Mouse (Mus musculus) forebrain, postnatal 0 days (tissue): ENCODE results near the gene Lrrc8a. TPM values are rescaled to one million over a fixed set of nuclear protein-coding genes. Genes with fewer than 3 reads are reported as not detected.
A peak's percentile ranks its signal among the peaks of the same experiment; 100 is the strongest.

Source experiments
- ATAC-seq: fragments of 200-750 bp; cut with Nextera tagmentation; 2 replicates; pipeline ENCODE4 v1.8.0; 2017; ENCODE audit warnings: mild to moderate bottlenecking, moderate library complexity
- DNase-seq: peaks from one replicate; pipeline ENCODE4 v3.0.0-alpha.2; 2015
- H3K27ac ChIP-seq: fragments of 300-500 bp; sonication (generic); 2 replicates; pipeline ENCODE4 v1.5.1; 2014; ENCODE audit warnings: low read depth, mild to moderate bottlenecking, antibody characterized with exemption, low read length, moderate library complexity, mixed read lengths
- H3K27me3 ChIP-seq: fragments of 300-500 bp; sonication (generic); 2 replicates; pipeline ENCODE4 v1.6.1; 2014; ENCODE audit warnings: mild to moderate bottlenecking, low read length, mixed read lengths; ENCODE audit not compliant: insufficient read depth
- H3K36me3 ChIP-seq: fragments of 300-500 bp; sonication (generic); 2 replicates; pipeline ENCODE4 v1.6.1; 2014; ENCODE audit warnings: mild to moderate bottlenecking, moderate library complexity; ENCODE audit not compliant: insufficient read depth
- H3K4me1 ChIP-seq: fragments of 300-500 bp; sonication (generic); 2 replicates; pipeline ENCODE4 v1.6.1; 2014; ENCODE audit warnings: antibody characterized with exemption; ENCODE audit not compliant: insufficient read depth
- H3K4me2 ChIP-seq: fragments of 300-500 bp; sonication (generic); 2 replicates; pipeline ENCODE4 v1.6.1; 2014; ENCODE audit warnings: low read depth, mild to moderate bottlenecking, moderate library complexity
- H3K4me3 ChIP-seq: fragments of 300-500 bp; sonication (generic); 2 replicates; pipeline ENCODE4 v1.5.1; 2014; ENCODE audit warnings: low read depth, low read length, mixed read lengths
- H3K9ac ChIP-seq: fragments of 300-500 bp; sonication (generic); 2 replicates; pipeline ENCODE4 v1.6.1; 2014; ENCODE audit warnings: mild to moderate bottlenecking
- H3K9me3 ChIP-seq: fragments of 300-500 bp; sonication (generic); 2 replicates; pipeline ENCODE4 v1.6.1; 2016; ENCODE audit warnings: low read length
- CTCF ChIP-seq: sonication (generic); IDR thresholded peaks from 2 replicates; pipeline ENCODE4 v1.5.1; 2016; ENCODE audit warnings: antibody characterized with exemption, control low read depth, low read depth
- WGBS: fragments of 180-500 bp; shearing (Covaris S2); extraction: QIAGEN DNeasy Blood & Tissue Kit; methylation state at CpG from one replicate; pipeline ENCODE4 v1.1.7; 2014; 5-methylcytosine and 5-hydroxymethylcytosine counted together
- polyA plus RNA-seq: library from polyadenylated mRNA; unstranded; fragments of >200 nt; fragmentation: Nextera tagmentation; extraction: Ambion mirVana; gene quantifications from 2 replicates; pipeline ENCODE4 v1.2.1, GENCODE M21; 2015
- total RNA-seq: library from RNA; depleted of rRNA; stranded (reverse); fragments of >200 nt; gene quantifications from 2 replicates; pipeline ENCODE4 v1.2.3, GENCODE M21; 2014

Lrrc8a gene
- total and polyA plus RNA-seq, 2 experiments from 2014 or later = 44.5 to 55.3 TPM

- ATAC-seq (no peak), DNase-seq (no peak)
- peaks cover 28% of the 10 kb centered on the region for H3K36me3 ChIP-seq
- H3K4me3 ChIP-seq = no peak overlapping the region
- no peak overlapping the region for H3K9ac ChIP-seq
- peaks cover 3% of the 10 kb centered on the region; the same call in 1 of the 2 replicates for H3K4me1 ChIP-seq
- no peak overlapping the region for H3K4me2 ChIP-seq
- H3K9me3 ChIP-seq = no peaks in the 10 kb centered on the region
- H3K27ac ChIP-seq = no peak overlapping the region
- WGBS = 95% methylated on average over 2 of the region's 2 CpGs
- H3K27me3 ChIP-seq = no peaks in the 10 kb centered on the region
- no peak for TF ChIP-seq CTCF
Observed at GRCm38 (mm10) chr2:30267466-30267865, 30.0 kb downstream of the Lrrc8a start.

GRCm38 (mm10) chr2:30268371-30268770 lies 30.9 kb downstream of the Lrrc8a start:
- H3K9me3 ChIP-seq = no peaks in the 10 kb centered on the region
- no peaks in the 10 kb centered on the region for H3K4me1 ChIP-seq
- no peak overlapping the region for H3K9ac ChIP-seq
- DNase-seq = no peak
- ATAC-seq = no peak
- no peak overlapping the region for H3K27ac ChIP-seq
- no peak overlapping the region for H3K4me2 ChIP-seq
- no peak overlapping the region for H3K4me3 ChIP-seq
- no peak for TF ChIP-seq CTCF
- H3K27me3 ChIP-seq = no peaks in the 10 kb centered on the region
- H3K36me3 ChIP-seq = peaks cover 24% of the 10 kb centered on the region
- WGBS = 62% methylated on average over 4 of the region's 4 CpGs

- Histone ChIP-seq H3K9me3 (no peaks in the 10 kb centered on the region), H3K4me1 (no peaks in the 10 kb centered on the region), H3K36me3 (peaks cover 14% of the 10 kb centered on the region), H3K4me2 (no peak overlapping the region), H3K9ac (no peak overlapping the region), H3K27me3 (no peaks in the 10 kb centered on the region), H3K4me3 (no peak overlapping the region), H3K27ac (no peak overlapping the region)
- no peak for TF ChIP-seq CTCF
- DNase-seq = no peak
- 87% methylated on average over 17 of the region's 17 CpGs for WGBS
- 0 out of 2 replicates have a peak, but pooled peaks have one; percentile 15 for ATAC-seq
Observed at GRCm38 (mm10) chr2:30269241-30269990, 31.9 kb downstream of the Lrrc8a start.

- Histone ChIP-seq H3K27ac (no peak overlapping the region), H3K9ac (no peak overlapping the region), H3K4me2 (no peak overlapping the region), H3K27me3 (no peaks in the 10 kb centered on the region), H3K4me1 (no peaks in the 10 kb centered on the region), H3K9me3 (no peaks in the 10 kb centered on the region), H3K4me3 (no peak overlapping the region), H3K36me3 (peaks cover 7% of the 10 kb centered on the region; the same call in 1 of the 2 replicates)
- WGBS = 47% methylated on average over 1 of the region's 1 CpGs
- TF ChIP-seq CTCF = peak; percentile 92
- DNase-seq = peak; percentile 80
- peak; percentile 92 for ATAC-seq
Observed at GRCm38 (mm10) chr2:30270134-30270533, 32.6 kb downstream of the Lrrc8a start.

GRCm38 (mm10) chr2:30280743-30281142 lies 43.2 kb downstream of the Lrrc8a start, which contains the start of gene Gm28038:
TSS of gene Gm28038 (plus strand) at chr2:30281043.
- DNase-seq (no peak), ATAC-seq (no peak)
- Histone ChIP-seq H3K4me1 (peaks cover 6% of the 10 kb centered on the region), H3K4me3 (no peak within 1 kb of the TSS), H3K4me2 (no peak within 1 kb of the TSS), H3K27me3 (no peaks in the 10 kb centered on the region), H3K27ac (no peak within 1 kb of the TSS), H3K36me3 (peaks cover 10% of the 10 kb centered on the region), H3K9me3 (no peaks in the 10 kb centered on the region), H3K9ac (no peak within 1 kb of the TSS)
- no peak for TF ChIP-seq CTCF
- WGBS = 93% methylated on average over 11 of the region's 11 CpGs

GRCm38 (mm10) chr2:30281651-30282050 lies 44.1 kb downstream of the Lrrc8a start:
- no peak overlapping the region for H3K4me2 ChIP-seq
- WGBS = 79% methylated on average over 3 of the region's 3 CpGs
- no peaks in the 10 kb centered on the region for H3K9me3 ChIP-seq
- H3K9ac ChIP-seq = no peak overlapping the region
- no peak for ATAC-seq
- H3K36me3 ChIP-seq = peaks cover 10% of the 10 kb centered on the region
- TF ChIP-seq CTCF = no peak
- H3K27me3 ChIP-seq = no peaks in the 10 kb centered on the region
- no peak overlapping the region for H3K27ac ChIP-seq
- H3K4me1 ChIP-seq = peaks cover 6% of the 10 kb centered on the region
- no peak overlapping the region for H3K4me3 ChIP-seq
- no peak for DNase-seq

GRCm38 (mm10) chr2:30283193-30283592 lies 45.7 kb downstream of the Lrrc8a start:
- no peak overlapping the region for H3K9ac ChIP-seq
- H3K27me3 ChIP-seq = no peaks in the 10 kb centered on the region
- peaks cover 12% of the 10 kb centered on the region for H3K4me1 ChIP-seq
- peaks cover 10% of the 10 kb centered on the region for H3K36me3 ChIP-seq
- H3K4me3 ChIP-seq = no peak overlapping the region
- TF ChIP-seq CTCF = no peak
- ATAC-seq (no peak), DNase-seq (no peak)
- 86% methylated on average over 2 of the region's 2 CpGs for WGBS
- H3K4me2 ChIP-seq = no peak overlapping the region
- no peak overlapping the region for H3K27ac ChIP-seq
- no peaks in the 10 kb centered on the region for H3K9me3 ChIP-seq
